Comparison of ENCODE assay signal across 26 mouse cellular contexts in genomic region chr5:149566026-149566425, GRCm38 (mm10). TPM values are rescaled to one million over a fixed set of nuclear protein-coding genes. Genes with fewer than 3 reads are reported as not detected.
DNase-seq lines count a peak whose midpoint lies in the region; ATAC-seq and TF ChIP-seq lines count a peak whose summit lies in the region.
"Had no signal": no experiment of that assay in that cellular context is flagged by ENCODE, and none has a peak within 500 bp of the region (broad histone marks: within the 10 kb centered on the region; RNA-seq: fewer than 3 reads in every experiment).

No protein-coding gene starts in this region.

- H3K27ac ChIP-seq in forebrain, embryonic 10.5 days = peak overlapping the region; percentile 8; the same call in 1 of the 2 replicates
- no peak overlapping the region for H3K27ac ChIP-seq in forebrain, embryonic 16.5 days (ENCODE audit: low read length)
- H3K27ac ChIP-seq in midbrain, embryonic 10.5 days (replicated peaks) = 0 out of 2 replicates have a peak overlapping the region, but pooled peaks have one; percentile 42
- H3K27ac ChIP-seq in olfactory bulb, adult 2 months (ENCODE audit: insufficient read depth, low read depth, low read length) = peak overlapping the region; percentile 56
- H3K27ac ChIP-seq in thymus, adult 2 months (ENCODE audit: control insufficient read depth, insufficient read depth, low read length) = no peak overlapping the region
- H3K27ac ChIP-seq: embryonic facial prominence, embryonic 15.5 days; hindbrain, embryonic 12.5 days; intestine, embryonic 15.5 days; kidney, postnatal 0 days; neural tube, embryonic 12.5 days; stomach, embryonic 15.5 days had no signal

- WGBS in forebrain, embryonic 10.5 days = 53% methylated on average over 11 of the region's 11 CpGs
- 32% methylated on average over 11 of the region's 11 CpGs for WGBS in forebrain, embryonic 16.5 days
- WGBS in midbrain, embryonic 10.5 days = 51% methylated on average over 11 of the region's 11 CpGs
- WGBS in olfactory bulb, adult 2 months = 21% methylated on average over 11 of the region's 11 CpGs
- WGBS in thymus, adult 2 months = 86% methylated on average over 11 of the region's 11 CpGs

- no peak overlapping the region for H3K9ac ChIP-seq in forebrain, embryonic 16.5 days (replicated peaks; ENCODE audit: low read depth, low read length)
- H3K9ac ChIP-seq: embryonic facial prominence, embryonic 15.5 days; heart, embryonic 12.5 days; hindbrain, embryonic 12.5 days; intestine, embryonic 15.5 days; liver, postnatal 0 days; neural tube, embryonic 12.5 days; stomach, embryonic 15.5 days had no signal

- TF ChIP-seq CTCF in olfactory bulb, adult 2 months (IDR thresholded peaks at IDR 0.05; ENCODE audit: insufficient read depth, low read depth, low read length) = no peak
- TF ChIP-seq CTCF in thymus, adult 2 months (IDR thresholded peaks at IDR 0.05; ENCODE audit: borderline replicate concordance, control insufficient read depth, extremely low read depth, insufficient read depth, low read length, poor library complexity) = no peak

- no peaks in the 10 kb centered on the region for H3K9me3 ChIP-seq in forebrain, embryonic 10.5 days
- H3K9me3 ChIP-seq in forebrain, embryonic 16.5 days (ENCODE audit: control insufficient read depth, low read length) = no peaks in the 10 kb centered on the region
- H3K9me3 ChIP-seq in midbrain, embryonic 10.5 days (replicated peaks) = no peaks in the 10 kb centered on the region
- H3K9me3 ChIP-seq: embryonic facial prominence, embryonic 15.5 days; heart, embryonic 12.5 days; hindbrain, embryonic 12.5 days; intestine, embryonic 15.5 days; neural tube, embryonic 12.5 days; stomach, embryonic 15.5 days had no signal

- peaks cover 32% of the 10 kb centered on the region for H3K4me1 ChIP-seq in forebrain, embryonic 10.5 days
- peaks cover 26% of the 10 kb centered on the region for H3K4me1 ChIP-seq in forebrain, embryonic 16.5 days (replicated peaks; ENCODE audit: control insufficient read depth, insufficient read depth, low read length)
- H3K4me1 ChIP-seq in midbrain, embryonic 10.5 days = peaks cover 27% of the 10 kb centered on the region
- peaks cover 25% of the 10 kb centered on the region for H3K4me1 ChIP-seq in olfactory bulb, adult 2 months (ENCODE audit: control insufficient read depth, insufficient read depth, low read length)
- no peaks in the 10 kb centered on the region for H3K4me1 ChIP-seq in thymus, adult 2 months (replicated peaks; ENCODE audit: control insufficient read depth, insufficient read depth, low read length)
- H3K4me1 ChIP-seq: stomach, embryonic 15.5 days had no signal

- H3K4me3 ChIP-seq in forebrain, embryonic 10.5 days = no peak overlapping the region
- no peak overlapping the region for H3K4me3 ChIP-seq in forebrain, embryonic 16.5 days (replicated peaks; ENCODE audit: low read length)
- H3K4me3 ChIP-seq in midbrain, embryonic 10.5 days = no peak overlapping the region
- no peak overlapping the region for H3K4me3 ChIP-seq in olfactory bulb, adult 2 months (ENCODE audit: insufficient read depth, low read depth, low read length)
- H3K4me3 ChIP-seq in thymus, adult 2 months (ENCODE audit: control insufficient read depth, insufficient read depth, low read length) = no peak overlapping the region
- H3K4me3 ChIP-seq: embryonic facial prominence, embryonic 15.5 days; heart, embryonic 12.5 days; hindbrain, embryonic 12.5 days; intestine, embryonic 15.5 days; neural tube, embryonic 12.5 days; stomach, embryonic 15.5 days had no signal

- ATAC-seq in forebrain, embryonic 16.5 days = no peak; the same call in 1 of the 2 replicates
- ATAC-seq: CD4-positive, CD25-positive, alpha-beta regulatory T cell, adult 4 months; intestine, embryonic 15.5 days had no signal

- H3K4me2 ChIP-seq in forebrain, embryonic 16.5 days (ENCODE audit: low read length) = no peak overlapping the region
- H3K4me2 ChIP-seq: embryonic facial prominence, embryonic 15.5 days; heart, embryonic 12.5 days; hindbrain, embryonic 12.5 days; intestine, embryonic 15.5 days; neural tube, embryonic 12.5 days; stomach, embryonic 15.5 days had no signal

- no peaks in the 10 kb centered on the region for H3K27me3 ChIP-seq in forebrain, embryonic 10.5 days (ENCODE audit: poor library complexity, severe bottlenecking)
- no peaks in the 10 kb centered on the region for H3K27me3 ChIP-seq in forebrain, embryonic 16.5 days (replicated peaks; ENCODE audit: control insufficient read depth, insufficient read depth, low read length)
- H3K27me3 ChIP-seq in midbrain, embryonic 10.5 days (ENCODE audit: low read depth, poor library complexity, severe bottlenecking) = no peaks in the 10 kb centered on the region
- H3K27me3 ChIP-seq in thymus, adult 2 months (ENCODE audit: control insufficient read depth, insufficient read depth, low read length) = no peaks in the 10 kb centered on the region
- H3K27me3 ChIP-seq: embryonic facial prominence, embryonic 15.5 days; heart, embryonic 12.5 days; hindbrain, embryonic 12.5 days; intestine, embryonic 15.5 days; neural tube, embryonic 12.5 days; stomach, embryonic 15.5 days had no signal

- TF ChIP-seq POLR2A in olfactory bulb, adult 2 months (IDR thresholded peaks at IDR 0.05; ENCODE audit: insufficient read depth, low read depth, low read length) = no peak
- TF ChIP-seq POLR2A in thymus, adult 2 months (IDR thresholded peaks at IDR 0.05; ENCODE audit: control insufficient read depth, extremely low read depth, insufficient read depth, low read length, poor library complexity) = no peak

- no peaks in the 10 kb centered on the region for H3K36me3 ChIP-seq in forebrain, embryonic 10.5 days (replicated peaks)
- H3K36me3 ChIP-seq in forebrain, embryonic 16.5 days (ENCODE audit: control insufficient read depth, insufficient read depth) = no peaks in the 10 kb centered on the region
- no peaks in the 10 kb centered on the region for H3K36me3 ChIP-seq in midbrain, embryonic 10.5 days
- no peaks in the 10 kb centered on the region for H3K36me3 ChIP-seq in thymus, adult 2 months (ENCODE audit: control insufficient read depth, insufficient read depth, low read length)
- H3K36me3 ChIP-seq: embryonic facial prominence, embryonic 15.5 days; heart, embryonic 12.5 days; hindbrain, embryonic 12.5 days; intestine, embryonic 15.5 days; neural tube, embryonic 12.5 days; stomach, embryonic 15.5 days had no signal

- DNase-seq in forebrain, embryonic 10.5 days (ENCODE audit: extremely low spot score, low spot score) = no peak
- DNase-seq in retina, postnatal 1 day = peak; percentile 16
- no peak for DNase-seq in retina, embryonic 14.5 days (ENCODE audit: low spot score)
- no peak for DNase-seq in midbrain, embryonic 10.5 days (ENCODE audit: low spot score)
- no peak for DNase-seq in thymus, adult 2 months
- DNase-seq in kidney, postnatal 36 days = no peak
- DNase-seq: adrenal gland, postnatal 14 days; cerebellum, adult 11-12 months; cerebellum, postnatal 14 days; heart, adult 11 months; heart, postnatal 14 days; liver; liver, postnatal 0 days; lung, postnatal 14 days; right cerebral cortex, postnatal 14 days; thymus, adult 18-20 months had no signal

RNA-seq across cellular contexts. Expression of gene Wdr95, which starts 37.5 kb away (rescaled TPM):
- polyA plus RNA-seq in forebrain, embryonic 10.5 days (2016; fragmentation: Nextera tagmentation; extraction: Ambion mirVana) = not detected in 2 replicates
- 0.14 and 0.19 TPM in 2 replicates for polyA plus RNA-seq in forebrain, embryonic 16.5 days (2015; fragmentation: Nextera tagmentation; extraction: Ambion mirVana)
- not detected in 2 replicates for polyA plus RNA-seq in midbrain, embryonic 10.5 days (2016; fragmentation: Nextera tagmentation; extraction: Ambion mirVana)
- polyA plus RNA-seq in olfactory bulb, adult 2 months (2012; ENCODE audit: insufficient read depth, insufficient read length, low replicate concordance, missing spikeins) = not detected in 2 replicates
- 0.18 and 0.31 TPM in 2 replicates for polyA plus RNA-seq in thymus, adult 2 months (2012; rRNA removed)
- polyA plus RNA-seq: CD4-positive, CD25-positive, alpha-beta regulatory T cell, adult 4 months; hindbrain, embryonic 12.5 days; intestine, embryonic 15.5 days; liver, postnatal 0 days had no signal

Comparison
In these comparisons a context has a peak if more than half of its experiments do, and no peak if none do; other contexts are left out.
1. H3K27ac ChIP-seq: peak in forebrain, embryonic 10.5 days (single experiment), midbrain, embryonic 10.5 days (single experiment) and olfactory bulb, adult 2 months (single experiment); none in forebrain, embryonic 16.5 days (single experiment) and thymus, adult 2 months (single experiment).